Mouse (Mus musculus) erythroblast, embryonic 14.5 days (primary cell): ENCODE measurements around the gene St3gal3.

Source experiments
- GATA1 ChIP-seq: IDR thresholded peaks from 2 replicates; pipeline ENCODE4 v1.6.1; 2012; ENCODE audit warnings: low read length, inconsistent platforms, mixed read lengths
- TAL1 ChIP-seq: IDR thresholded peaks from 3 replicates; pipeline ENCODE4 v1.6.1; 2012; ENCODE audit warnings: low read length, inconsistent platforms, mixed read lengths

DNA sequence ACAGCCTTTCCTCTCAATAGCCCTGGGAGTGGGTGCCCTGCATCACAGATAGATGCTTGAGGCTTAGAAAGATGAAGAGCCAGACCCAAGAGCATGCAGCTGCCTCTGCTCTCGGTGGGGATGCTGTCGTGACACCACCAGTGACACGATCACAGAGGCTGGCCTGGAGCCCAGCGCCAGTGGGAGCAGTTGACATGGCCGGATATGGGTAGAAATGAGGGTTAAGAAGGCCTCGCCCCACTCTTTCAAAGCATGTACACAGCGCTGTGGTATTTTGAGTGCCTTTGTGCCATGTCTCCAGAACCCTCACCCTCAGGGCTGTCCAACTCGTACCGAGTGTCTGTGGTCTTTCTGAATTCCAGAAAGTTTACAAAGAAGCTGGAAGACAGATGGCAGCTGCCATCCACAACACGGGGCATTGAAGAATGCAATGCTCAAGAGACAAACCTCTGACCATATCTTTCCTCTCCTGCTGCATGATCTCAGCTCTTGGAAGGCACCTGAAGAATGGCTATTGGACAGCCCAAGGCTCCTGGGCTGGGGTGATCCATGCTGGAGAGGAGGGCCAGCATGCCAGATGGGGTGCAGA is 118.3 kb downstream of the St3gal3 start:
- TF ChIP-seq GATA1 (no peak), TAL1 (no peak)
